Mouse (Mus musculus) MEL (cell line): ENCODE measurements around the gene Hpse2. TPM values are rescaled to one million over a fixed set of nuclear protein-coding genes. Genes with fewer than 3 reads are reported as not detected.

Source experiments
- DNase-seq: peaks from one replicate; pipeline ENCODE4 v3.0.0; 2011; ENCODE audit warnings: low read depth, low spot score
- H3K27ac ChIP-seq: 2 replicates; pipeline ENCODE4 v1.5.1; 2012; ENCODE audit warnings: low read depth, mild to moderate bottlenecking, control low read depth, low read length, moderate library complexity; ENCODE audit not compliant: control insufficient read depth
- H3K27me3 ChIP-seq, 2 experiments: fragments of 150-350 bp in 1 of 2; sonication (generic) in 1 of 2; 2 replicates each; pipeline ENCODE4 v1.6.1; 2012; ENCODE audit warnings: low read length in 2 of 2, mild to moderate bottlenecking in 2 of 2, improper control_type of control experiment in 1 of 2, moderate library complexity in 1 of 2; ENCODE audit not compliant: insufficient read depth in 2 of 2, control insufficient read depth in 1 of 2
- H3K36me3 ChIP-seq, 2 experiments: 2 replicates each; pipeline ENCODE4 v1.6.1; 2012 to 2014; ENCODE audit warnings: low read length in 2 of 2, improper control_type of control experiment in 1 of 2, inconsistent platforms in 1 of 2, mild to moderate bottlenecking in 1 of 2; ENCODE audit not compliant: insufficient read depth in 2 of 2, control insufficient read depth in 1 of 2
- H3K4me1 ChIP-seq, 2 experiments: fragments of 150-350 bp in 1 of 2; sonication (generic) in 1 of 2; 2 replicates each; pipeline ENCODE4 v1.6.1; 2012; ENCODE audit warnings: low read length in 2 of 2, improper control_type of control experiment in 1 of 2, mild to moderate bottlenecking in 1 of 2; ENCODE audit not compliant: insufficient read depth in 2 of 2, control insufficient read depth in 1 of 2
- H3K4me3 ChIP-seq, 2 experiments: fragments of 150-350 bp in 1 of 2; sonication (generic) in 1 of 2; 2 replicates each; pipeline ENCODE4 v1.5.1; 2012; ENCODE audit warnings: low read depth in 2 of 2, low read length in 2 of 2, mild to moderate bottlenecking in 2 of 2, moderate library complexity in 2 of 2, control low read depth in 1 of 2, improper control_type of control experiment in 1 of 2; ENCODE audit not compliant: control insufficient read depth in 1 of 2, insufficient read depth in 1 of 2
- H3K79me2 ChIP-seq: 2 replicates; pipeline ENCODE4 v1.6.1; 2012; ENCODE audit warnings: mild to moderate bottlenecking, low read length, moderate library complexity; ENCODE audit not compliant: control insufficient read depth, poor library complexity, insufficient read depth
- H3K9ac ChIP-seq: 2 replicates; pipeline ENCODE4 v1.6.1; 2012; ENCODE audit warnings: low read depth, mild to moderate bottlenecking, control low read depth, low read length, moderate library complexity; ENCODE audit not compliant: control insufficient read depth, poor library complexity, severe bottlenecking
- H3K9me3 ChIP-seq: fragments of 150-350 bp; sonication (generic); replicated peaks from 2 replicates; pipeline ENCODE4 v1.6.1; 2012; ENCODE audit warnings: mild to moderate bottlenecking, low read length, improper control_type of control experiment, moderate library complexity; ENCODE audit not compliant: insufficient read depth
- CHD2 ChIP-seq: IDR thresholded peaks from 2 replicates; pipeline ENCODE4 v1.6.1; 2011; ENCODE audit warnings: low read length, improper control_type of control experiment
- E2F4 ChIP-seq: IDR thresholded peaks from 2 replicates; pipeline ENCODE4 v1.6.1; 2011; ENCODE audit warnings: low read depth, low read length, improper control_type of control experiment, borderline replicate concordance
- ELF1 ChIP-seq: IDR thresholded peaks from 2 replicates; pipeline ENCODE4 v1.6.1; 2014; ENCODE audit warnings: low read depth, mild to moderate bottlenecking, inconsistent platforms, low read length, improper control_type of control experiment, moderate library complexity
- EP300 ChIP-seq, 2 experiments: IDR thresholded peaks; 2 replicates each; pipeline ENCODE4 v1.6.1; 2011; ENCODE audit warnings: improper control_type of control experiment in 2 of 2, low read length in 2 of 2, low read depth in 1 of 2, mild to moderate bottlenecking in 1 of 2
- GABPA ChIP-seq: IDR thresholded peaks from 2 replicates; pipeline ENCODE4 v1.6.1; 2012; ENCODE audit warnings: low read depth, mild to moderate bottlenecking, inconsistent platforms, low read length, improper control_type of control experiment, moderate library complexity
- GATA1 ChIP-seq: IDR thresholded peaks from 2 replicates; pipeline ENCODE4 v1.6.1; 2011; ENCODE audit warnings: low read depth, low read length, improper control_type of control experiment
- MAX ChIP-seq: IDR thresholded peaks from 2 replicates; pipeline ENCODE4 v1.6.1; 2011; ENCODE audit warnings: low read length, improper control_type of control experiment
- MAZ ChIP-seq: IDR thresholded peaks from 2 replicates; pipeline ENCODE4 v1.6.1; 2012; ENCODE audit warnings: low read depth, mild to moderate bottlenecking, inconsistent platforms, low read length, improper control_type of control experiment
- MEF2A ChIP-seq: IDR thresholded peaks from 2 replicates; pipeline ENCODE4 v1.6.1; 2014; ENCODE audit warnings: low read depth, mild to moderate bottlenecking, inconsistent platforms, low read length, improper control_type of control experiment; ENCODE audit not compliant: poor library complexity, insufficient replicate concordance, severe bottlenecking; ENCODE audit errors: extremely low read depth
- MXI1 ChIP-seq: IDR thresholded peaks from 2 replicates; pipeline ENCODE4 v1.6.1; 2011; ENCODE audit warnings: mild to moderate bottlenecking, low read depth, low read length, improper control_type of control experiment
- MYC ChIP-seq: IDR thresholded peaks from 2 replicates; pipeline ENCODE4 v1.6.1; 2011; ENCODE audit warnings: low read depth, mild to moderate bottlenecking, low read length, improper control_type of control experiment, moderate library complexity
- NRF1 ChIP-seq: IDR thresholded peaks from 2 replicates; pipeline ENCODE4 v1.6.1; 2014; ENCODE audit warnings: low read depth, mild to moderate bottlenecking, inconsistent platforms, low read length, improper control_type of control experiment, moderate library complexity; ENCODE audit not compliant: poor library complexity, insufficient read depth, severe bottlenecking
- POLR2AphosphoS5 ChIP-seq: IDR thresholded peaks from 2 replicates; pipeline ENCODE4 v1.6.1; 2012; ENCODE audit warnings: low read depth, borderline replicate concordance, mild to moderate bottlenecking, inconsistent platforms, low read length, moderate library complexity, mixed read lengths
- RAD21 ChIP-seq: IDR thresholded peaks from 2 replicates; pipeline ENCODE4 v1.6.1; 2011; ENCODE audit warnings: mild to moderate bottlenecking, low read depth, low read length, improper control_type of control experiment
- RCOR1 ChIP-seq: IDR thresholded peaks from 2 replicates; pipeline ENCODE4 v1.6.1; 2012; ENCODE audit warnings: low read depth, mild to moderate bottlenecking, inconsistent platforms, low read length, improper control_type of control experiment
- SIN3A ChIP-seq: IDR thresholded peaks from 2 replicates; pipeline ENCODE4 v1.6.1; 2012; ENCODE audit warnings: low read length, improper control_type of control experiment, inconsistent platforms
- SMC3 ChIP-seq: IDR thresholded peaks from 2 replicates; pipeline ENCODE4 v1.6.1; 2011; ENCODE audit warnings: low read depth, low read length, improper control_type of control experiment
- UBTF ChIP-seq: IDR thresholded peaks from 2 replicates; pipeline ENCODE4 v1.6.1; 2012; ENCODE audit warnings: low read depth, mild to moderate bottlenecking, inconsistent platforms, low read length, improper control_type of control experiment, moderate library complexity, borderline replicate concordance; ENCODE audit not compliant: insufficient read depth
- USF1 ChIP-seq: IDR thresholded peaks from 2 replicates; pipeline ENCODE4 v1.6.1; 2014; ENCODE audit warnings: low read depth, mild to moderate bottlenecking, inconsistent platforms, low read length, improper control_type of control experiment, moderate library complexity
- polyA plus RNA-seq, 2 experiments: library from polyadenylated mRNA; stranded (reverse) in 1 of 2; unstranded in 1 of 2; fragments of >175 nt in 1 of 2; fragments of >200 nt in 1 of 2; gene quantifications; 2 replicates each; pipeline versions ENCODE4 v1.2.1 to v1.2.4; 2012; ENCODE audit warnings: low replicate concordance in 2 of 2, low read depth in 1 of 2; ENCODE audit not compliant: insufficient read length in 2 of 2, insufficient read depth in 1 of 2, missing spikeins in 1 of 2
- total RNA-seq: library from RNA; depleted of rRNA; stranded (reverse); fragments of 300-350 nt; gene quantifications from 2 replicates; pipeline ENCODE4 v1.2.3, GENCODE M21; 2012

Gene Hpse2
- total and polyA plus RNA-seq, 3 experiments, result not detected

- H3K27me3 ChIP-seq, result peaks cover 25 to 29% of the 10 kb centered on the region in 2 experiments
- TF ChIP-seq MYC (no peak), MAX (no peak), POLR2AphosphoS5 (no peak), CHD2 (no peak), SIN3A (no peak), ELF1 (no peak), RCOR1 (no peak), USF1 (no peak), EP300 (IDR thresholded peaks at IDR 0.05; ENCODE audit: low read depth in 1 of 2, low read length in 2 of 2) (no peak), MXI1 (no peak), RAD21 (no peak), GATA1 (no peak)
- TF ChIP-seq, all 39 proteins: peak for 0
- no peak overlapping the region for H3K9ac ChIP-seq
- no peak overlapping the region for H3K27ac ChIP-seq
- no peaks in the 10 kb centered on the region for H3K9me3 ChIP-seq
- no peak overlapping the region for H3K4me3 ChIP-seq
- no peaks in the 10 kb centered on the region for H3K36me3 ChIP-seq
- DNase-seq, result no peak
- no peaks in the 10 kb centered on the region for H3K79me2 ChIP-seq
- no peaks in the 10 kb centered on the region for H3K4me1 ChIP-seq
Observed at GRCm38 (mm10) chr19:42788311-42788710, 599.8 kb downstream of the Hpse2 start.

DNA sequence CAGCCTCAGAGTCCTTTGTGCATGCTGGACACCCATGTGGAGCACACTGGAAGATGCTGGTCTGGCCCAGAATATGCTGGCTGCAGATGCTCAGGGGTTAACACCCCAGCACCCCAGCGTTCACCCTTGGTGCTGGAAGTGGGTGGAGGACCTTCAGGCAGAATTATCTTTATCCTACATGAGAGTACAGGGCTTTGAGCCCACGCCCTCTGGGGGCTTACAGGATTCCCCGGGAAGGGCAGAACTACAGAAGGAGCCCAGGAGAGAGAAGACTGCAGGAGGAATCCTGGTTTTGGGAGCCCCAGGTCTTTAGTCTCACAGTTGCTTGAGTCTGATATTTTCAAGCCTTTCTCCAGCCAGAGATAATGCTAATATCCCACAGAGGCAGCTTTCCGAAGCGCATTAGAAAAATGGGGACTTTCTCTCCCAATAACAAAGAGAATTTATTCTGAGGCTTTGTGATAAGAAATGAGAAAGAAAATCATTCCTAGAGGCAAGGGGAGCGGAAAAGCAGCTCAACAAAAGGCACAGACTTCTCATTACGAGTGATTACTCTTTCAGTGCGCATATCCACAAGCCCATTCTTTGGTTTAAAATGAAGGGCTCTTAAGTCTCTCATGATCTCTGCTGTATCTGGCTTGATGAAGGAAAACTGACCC, 602.5 kb downstream of the Hpse2 start:
- H3K4me1 ChIP-seq, result no peaks in the 10 kb centered on the region
- H3K36me3 ChIP-seq, result no peaks in the 10 kb centered on the region
- no peaks in the 10 kb centered on the region for H3K79me2 ChIP-seq

More for the DNA sequence above, 602.5 kb downstream of the Hpse2 start:
- TF ChIP-seq GABPA (no peak), MAZ (no peak), MAX (no peak), SMC3 (no peak), USF1 (no peak), RAD21 (no peak), UBTF (no peak), POLR2AphosphoS5 (no peak), NRF1 (no peak), MEF2A (no peak), E2F4 (no peak), ELF1 (no peak)
- TF ChIP-seq, all 39 proteins: peak for 0
- Histone ChIP-seq H3K9ac (no peak overlapping the region), H3K9me3 (no peaks in the 10 kb centered on the region), H3K4me3 (no peak overlapping the region), H3K27ac (no peak overlapping the region), H3K27me3 (peaks cover 19 to 24% of the 10 kb centered on the region in 2 experiments)
- no peak for DNase-seq
